Mouse (Mus musculus): Measurements from ENCODE around the gene Ndufs2. TPM values are rescaled to one million over a fixed set of nuclear protein-coding genes. Genes with fewer than 3 reads are reported as not detected.

Ndufs2 gene
- polyA plus RNA-seq, 1 experiment from 2014 or later: 213 TPM

- no peak overlapping the region for H3K27ac ChIP-seq
- H3K27me3 ChIP-seq: peaks cover 9% of the 10 kb centered on the region; the same call in 1 of the 2 replicates
- H3K9ac ChIP-seq: no peak overlapping the region
- no peak overlapping the region for H3K4me3 ChIP-seq (replicated peaks)
- H3K4me2 ChIP-seq: no peak overlapping the region
- ATAC-seq (ENCODE audit: low FRiP score): no peak
- H3K36me3 ChIP-seq (replicated peaks): no peaks in the 10 kb centered on the region
- peaks cover 20% of the 10 kb centered on the region for H3K4me1 ChIP-seq
- no peaks in the 10 kb centered on the region for H3K9me3 ChIP-seq
- WGBS: 61% methylated on average over 8 of the region's 8 CpGs
Observed at GRCm38 (mm10) chr1:171185655-171186054, 65.5 kb downstream of the Ndufs2 start.

Other genes starting within 250 kb of the Ndufs2 start
- gene Fcgr4, start 232.5 kb downstream of the Ndufs2 start, polyA plus RNA-seq (2016; fragmentation: Nextera tagmentation; extraction: Ambion mirVana): 0.26 and 0.31 TPM in 2 replicates
- gene Fcgr3, start 186.5 kb downstream of the Ndufs2 start, polyA plus RNA-seq (2016; fragmentation: Nextera tagmentation; extraction: Ambion mirVana): 4.8 and 4.9 TPM in 2 replicates
- 3.9 and 5.2 TPM in 2 replicates for gene Cfap126, start 137.5 kb downstream of the Ndufs2 start, polyA plus RNA-seq (2016; fragmentation: Nextera tagmentation; extraction: Ambion mirVana)
- 218 and 236 TPM in 2 replicates for gene Sdhc, start 100.8 kb downstream of the Ndufs2 start, polyA plus RNA-seq (2016; fragmentation: Nextera tagmentation; extraction: Ambion mirVana)
- gene Mpz, start 100.7 kb downstream of the Ndufs2 start, polyA plus RNA-seq (2016; fragmentation: Nextera tagmentation; extraction: Ambion mirVana): 0.54 and 1.0 TPM in 2 replicates
- gene Pcp4l1, start 55.1 kb downstream of the Ndufs2 start, polyA plus RNA-seq (2016; fragmentation: Nextera tagmentation; extraction: Ambion mirVana): 6.7 and 7.0 TPM in 2 replicates
- 0.22 and 0.23 TPM in 2 replicates for gene Nr1i3, start 37.4 kb downstream of the Ndufs2 start, polyA plus RNA-seq (2016; fragmentation: Nextera tagmentation; extraction: Ambion mirVana)
- 29.4 and 31.6 TPM in 2 replicates for gene Tomm40l, start 28.9 kb downstream of the Ndufs2 start, polyA plus RNA-seq (2016; fragmentation: Nextera tagmentation; extraction: Ambion mirVana)
- gene Apoa2, start 26.3 kb downstream of the Ndufs2 start, polyA plus RNA-seq (2016; fragmentation: Nextera tagmentation; extraction: Ambion mirVana): 1.5 and 2.6 TPM in 2 replicates
- gene Fcer1g, start 17.0 kb downstream of the Ndufs2 start, polyA plus RNA-seq (2016; fragmentation: Nextera tagmentation; extraction: Ambion mirVana): 12.6 and 15.3 TPM in 2 replicates
- gene Adamts4, start 967 bp downstream of the Ndufs2 start, polyA plus RNA-seq (2016; fragmentation: Nextera tagmentation; extraction: Ambion mirVana): 8.9 TPM in 2 replicates
- 78.1 and 78.6 TPM in 2 replicates for gene B4galt3, start 18.9 kb upstream of the Ndufs2 start, polyA plus RNA-seq (2016; fragmentation: Nextera tagmentation; extraction: Ambion mirVana)
- gene Ppox, start 29.8 kb upstream of the Ndufs2 start, polyA plus RNA-seq (2016; fragmentation: Nextera tagmentation; extraction: Ambion mirVana): 58.7 and 68.0 TPM in 2 replicates
- gene Usp21, start 36.6 kb upstream of the Ndufs2 start, polyA plus RNA-seq (2016; fragmentation: Nextera tagmentation; extraction: Ambion mirVana): 119 and 125 TPM in 2 replicates
- gene Ufc1, start 43.6 kb upstream of the Ndufs2 start, polyA plus RNA-seq (2016; fragmentation: Nextera tagmentation; extraction: Ambion mirVana): 94.8 and 98.4 TPM in 2 replicates
- gene Dedd, start 77.8 kb upstream of the Ndufs2 start, polyA plus RNA-seq (2016; fragmentation: Nextera tagmentation; extraction: Ambion mirVana): 48.5 and 51.0 TPM in 2 replicates
- gene Nit1, start 94.3 kb upstream of the Ndufs2 start, polyA plus RNA-seq (2016; fragmentation: Nextera tagmentation; extraction: Ambion mirVana): 46.4 and 48.7 TPM in 2 replicates
- gene Pfdn2, start 94.3 kb upstream of the Ndufs2 start, polyA plus RNA-seq (2016; fragmentation: Nextera tagmentation; extraction: Ambion mirVana): 167 and 178 TPM in 2 replicates
- 2.5 and 2.6 TPM in 2 replicates for gene Klhdc9, start 109.4 kb upstream of the Ndufs2 start, polyA plus RNA-seq (2016; fragmentation: Nextera tagmentation; extraction: Ambion mirVana)
- 1.0 and 1.1 TPM in 2 replicates for gene Nectin4, start 118.7 kb upstream of the Ndufs2 start, polyA plus RNA-seq (2016; fragmentation: Nextera tagmentation; extraction: Ambion mirVana)
- 0.69 and 0.75 TPM in 2 replicates for gene Arhgap30, start 137.6 kb upstream of the Ndufs2 start, polyA plus RNA-seq (2016; fragmentation: Nextera tagmentation; extraction: Ambion mirVana)
- gene Usf1, start 159.9 kb upstream of the Ndufs2 start, polyA plus RNA-seq (2016; fragmentation: Nextera tagmentation; extraction: Ambion mirVana): 175 and 190 TPM in 2 replicates
- gene Tstd1, start 167.5 kb upstream of the Ndufs2 start, polyA plus RNA-seq (2016; fragmentation: Nextera tagmentation; extraction: Ambion mirVana): 9.0 and 11.0 TPM in 2 replicates
- gene F11r, start 186.1 kb upstream of the Ndufs2 start, polyA plus RNA-seq (2016; fragmentation: Nextera tagmentation; extraction: Ambion mirVana): 11.1 and 11.4 TPM in 2 replicates

Measured in forebrain, embryonic 12.5 days (tissue).